In the genomic region with DNA sequence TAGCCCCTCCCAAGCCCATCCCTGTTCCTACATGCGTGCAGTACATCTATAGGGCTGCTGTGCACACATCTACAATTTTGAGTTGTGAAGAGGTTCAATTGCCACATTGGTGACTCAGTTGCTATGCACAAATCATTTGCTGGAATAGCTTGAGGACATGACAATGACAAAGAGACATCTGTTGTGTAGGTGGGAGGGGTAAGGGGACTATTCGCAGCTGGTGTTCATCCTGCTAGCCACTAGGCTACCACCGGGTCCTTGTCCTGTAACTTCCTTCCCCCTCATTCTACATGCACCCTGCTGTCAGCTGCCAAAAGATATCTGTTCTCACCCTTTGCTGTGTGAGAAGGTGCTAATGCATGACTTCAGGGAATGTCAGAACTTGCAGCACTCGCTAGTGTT, we compare ENCODE assay signal across 13 mouse cellular contexts.
A peak's percentile ranks its signal among the peaks of the same experiment; 100 is the strongest.
DNase-seq lines count a peak whose midpoint lies in the region; ATAC-seq and TF ChIP-seq lines count a peak whose summit lies in the region.
"Had no signal": no experiment of that assay in that cellular context is flagged by ENCODE, and none has a peak within 500 bp of the region (broad histone marks: within the 10 kb centered on the region; RNA-seq: fewer than 3 reads in every experiment).

No protein-coding gene starts in this region.

- peak; percentile 71 for DNase-seq in heart, embryonic 10.5 days (ENCODE audit: low spot score)
- DNase-seq in heart, adult 11 months, result no peak
- peak; percentile 82 for DNase-seq in brain, embryonic 14.5 days (ENCODE audit: low read depth)
- DNase-seq in hindbrain, embryonic 14.5 days (ENCODE audit: low spot score), result no peak
- DNase-seq in ovary, adult 18-20 months (ENCODE audit: low spot score), result no peak
- DNase-seq in lung, postnatal 4 days, result no peak
- no peak for DNase-seq in gastrocnemius, postnatal 14 days
- DNase-seq: adrenal gland, adult 8-10 months; lung, adult 18-20 months; thymus, postnatal 4 days had no signal

- no peak overlapping the region for H3K4me3 ChIP-seq in heart, embryonic 10.5 days
- H3K4me3 ChIP-seq in ES-Bruce4 (ENCODE audit: low read depth, low read length), result no peak overlapping the region
- no peak overlapping the region for H3K4me3 ChIP-seq in hindbrain, embryonic 14.5 days (replicated peaks; ENCODE audit: low read length)
- H3K4me3 ChIP-seq: limb, embryonic 12.5 days had no signal

- peak; percentile 37; the same call in 1 of the 2 replicates for ATAC-seq in hindbrain, embryonic 14.5 days (ENCODE audit: low FRiP score)

- no peaks in the 10 kb centered on the region for H3K4me1 ChIP-seq in heart, embryonic 10.5 days
- no peaks in the 10 kb centered on the region for H3K4me1 ChIP-seq in ES-Bruce4 (ENCODE audit: control insufficient read depth, insufficient read depth, low read length)
- 0 out of 2 replicates have a peak, but pooled peaks cover 3% of the 10 kb centered on the region for H3K4me1 ChIP-seq in hindbrain, embryonic 14.5 days (replicated peaks; ENCODE audit: control insufficient read depth, insufficient read depth, low read length)
- H3K4me1 ChIP-seq: limb, embryonic 12.5 days had no signal

- 0 out of 2 replicates have a peak, but pooled peaks have one; percentile 13 for TF ChIP-seq EP300 in ES-Bruce4 (IDR thresholded peaks at IDR 0.05; ENCODE audit: insufficient read depth, low read depth, low read length)

- H3K27ac ChIP-seq in heart, embryonic 10.5 days, result no peak overlapping the region
- no peak overlapping the region for H3K27ac ChIP-seq in ES-Bruce4 (ENCODE audit: insufficient read depth, low read length)
- no peak overlapping the region for H3K27ac ChIP-seq in hindbrain, embryonic 14.5 days
- H3K27ac ChIP-seq: limb, embryonic 12.5 days had no signal

- no peak overlapping the region for H3K4me2 ChIP-seq in hindbrain, embryonic 14.5 days (replicated peaks)
- H3K4me2 ChIP-seq: heart, embryonic 11.5 days; limb, embryonic 12.5 days had no signal

- no peaks in the 10 kb centered on the region for H3K9me3 ChIP-seq in heart, embryonic 10.5 days
- no peaks in the 10 kb centered on the region for H3K9me3 ChIP-seq in ES-Bruce4 (replicated peaks; ENCODE audit: control insufficient read depth, insufficient read depth, low read length, poor library complexity, severe bottlenecking)
- no peaks in the 10 kb centered on the region for H3K9me3 ChIP-seq in hindbrain, embryonic 14.5 days (ENCODE audit: control insufficient read depth, low read length)
- H3K9me3 ChIP-seq: limb, embryonic 12.5 days had no signal

- 8% methylated on average over 4 of the region's 4 CpGs for WGBS in heart, embryonic 10.5 days
- 11% methylated on average over 4 of the region's 4 CpGs for WGBS in hindbrain, embryonic 14.5 days

- intact Hi-C loops in gastrocnemius, postnatal 14 days (cut with DNase I; ENCODE audit: low total_unique reads), result no loop called here

- H3K9ac ChIP-seq in ES-Bruce4 (ENCODE audit: low read depth, poor library complexity, severe bottlenecking), result no peak overlapping the region
- H3K9ac ChIP-seq in hindbrain, embryonic 14.5 days, result no peak overlapping the region
- H3K9ac ChIP-seq: limb, embryonic 12.5 days had no signal

- H3K27me3 ChIP-seq in heart, embryonic 10.5 days (ENCODE audit: insufficient read depth, poor library complexity, severe bottlenecking), result no peaks in the 10 kb centered on the region
- no peaks in the 10 kb centered on the region for H3K27me3 ChIP-seq in ES-Bruce4 (ENCODE audit: control insufficient read depth, insufficient read depth, low read length, poor library complexity, severe bottlenecking)
- no peaks in the 10 kb centered on the region for H3K27me3 ChIP-seq in hindbrain, embryonic 14.5 days (ENCODE audit: control insufficient read depth, insufficient read depth, low read length)
- H3K27me3 ChIP-seq: limb, embryonic 12.5 days had no signal

- no peak for TF ChIP-seq CTCF in ES-Bruce4 (IDR thresholded peaks at IDR 0.05; ENCODE audit: low read depth, low read length)
- no peak for TF ChIP-seq CTCF in brain, embryonic 14.5 days (IDR thresholded peaks at IDR 0.05; ENCODE audit: borderline replicate concordance, extremely low read depth, insufficient read depth, insufficient read length)

- H3K36me3 ChIP-seq in heart, embryonic 10.5 days, result no peaks in the 10 kb centered on the region
- no peaks in the 10 kb centered on the region for H3K36me3 ChIP-seq in ES-Bruce4 (ENCODE audit: control insufficient read depth, insufficient read depth, low read length, poor library complexity, severe bottlenecking)
- no peaks in the 10 kb centered on the region for H3K36me3 ChIP-seq in hindbrain, embryonic 14.5 days (replicated peaks; ENCODE audit: control insufficient read depth, insufficient read depth)
- H3K36me3 ChIP-seq: limb, embryonic 12.5 days had no signal

- no peak for TF ChIP-seq POLR2A in ES-Bruce4 (IDR thresholded peaks at IDR 0.05; ENCODE audit: insufficient read depth, low read length)
- no peak for TF ChIP-seq POLR2A in brain, embryonic 14.5 days (IDR thresholded peaks at IDR 0.05; ENCODE audit: borderline replicate concordance, extremely low read depth, insufficient read depth, insufficient read length, poor library complexity, severe bottlenecking)

Comparison
In these comparisons a context has a peak if more than half of its experiments do, and no peak if none do; other contexts are left out.
1. DNase-seq: peak in heart, embryonic 10.5 days (single experiment) and brain, embryonic 14.5 days (single experiment); none in heart, adult 11 months (single experiment), hindbrain, embryonic 14.5 days (single experiment), ovary, adult 18-20 months (single experiment), lung, postnatal 4 days (0 of 2) and gastrocnemius, postnatal 14 days (single experiment).